Mouse (Mus musculus) hindbrain, embryonic 10.5 days (tissue): ENCODE measurements around the gene Tbc1d16. TPM values are rescaled to one million over a fixed set of nuclear protein-coding genes. Genes with fewer than 3 reads are reported as not detected.

Source experiments
- DNase-seq: peaks from one replicate; pipeline ENCODE4 v3.0.0-alpha.2; 2017; ENCODE audit warnings: low spot score
- H3K27ac ChIP-seq: fragments of 300-500 bp; sonication (generic); 2 replicates; pipeline ENCODE4 v1.5.1; 2016; ENCODE audit warnings: mild to moderate bottlenecking, moderate library complexity
- H3K27me3 ChIP-seq: fragments of 300-500 bp; sonication (generic); 2 replicates; pipeline ENCODE4 v1.6.1; 2016; ENCODE audit warnings: mild to moderate bottlenecking; ENCODE audit not compliant: poor library complexity, insufficient read depth, severe bottlenecking
- H3K36me3 ChIP-seq: fragments of 300-500 bp; sonication (generic); 2 replicates; pipeline ENCODE4 v1.6.1; 2016; ENCODE audit warnings: mild to moderate bottlenecking, moderate library complexity
- H3K4me1 ChIP-seq: fragments of 300-500 bp; sonication (generic); replicated peaks from 2 replicates; pipeline ENCODE4 v1.6.1; 2016; ENCODE audit warnings: mild to moderate bottlenecking
- H3K4me3 ChIP-seq: fragments of 300-500 bp; sonication (generic); 2 replicates; pipeline ENCODE4 v1.5.1; 2016; ENCODE audit warnings: mild to moderate bottlenecking, moderate library complexity
- H3K9me3 ChIP-seq: fragments of 300-500 bp; sonication (generic); 2 replicates; pipeline ENCODE4 v1.6.1; 2016; ENCODE audit warnings: mild to moderate bottlenecking, moderate library complexity
- WGBS: fragments of 180-500 bp; shearing (Covaris S2); methylation state at CpG from one replicate; pipeline ENCODE4 v1.1.7; 2016; 5-methylcytosine and 5-hydroxymethylcytosine counted together
- polyA plus RNA-seq: library from polyadenylated mRNA; unstranded; fragments of >200 nt; fragmentation: Nextera tagmentation; extraction: Ambion mirVana; gene quantifications from 2 replicates; pipeline ENCODE4 v1.2.1, GENCODE M21; 2016

Tbc1d16 gene
- polyA plus RNA-seq, 1 experiment from 2014 or later: 37.9 TPM

- peaks cover 45% of the 10 kb centered on the region for H3K36me3 ChIP-seq
- peak overlapping the region; percentile 25; the same call in 1 of the 2 replicates for H3K27ac ChIP-seq
- H3K9me3 ChIP-seq: no peaks in the 10 kb centered on the region
- WGBS: 77% methylated on average over 8 of the region's 8 CpGs
- no peaks in the 10 kb centered on the region for H3K27me3 ChIP-seq
- H3K4me1 ChIP-seq: peaks cover 55% of the 10 kb centered on the region
- no peak overlapping the region for H3K4me3 ChIP-seq
- DNase-seq: no peak
These were observed 50.0 kb downstream of the Tbc1d16 start for GRCm38 (mm10) chr11:119178317-119178716.

GRCm38 (mm10) chr11:119176389-119177179 lies 51.7 kb downstream of the Tbc1d16 start:
- Histone ChIP-seq H3K27ac (peak overlapping the region; percentile 75), H3K36me3 (peaks cover 52% of the 10 kb centered on the region), H3K4me3 (no peak overlapping the region), H3K4me1 (peaks cover 54% of the 10 kb centered on the region), H3K9me3 (no peaks in the 10 kb centered on the region), H3K27me3 (no peaks in the 10 kb centered on the region)
- WGBS: 74% methylated on average over 27 of the region's 27 CpGs
- DNase-seq: peak; percentile 28

- Histone ChIP-seq H3K36me3 (peaks cover 44% of the 10 kb centered on the region), H3K4me3 (no peak overlapping the region), H3K9me3 (no peaks in the 10 kb centered on the region), H3K4me1 (peaks cover 23% of the 10 kb centered on the region), H3K27me3 (no peaks in the 10 kb centered on the region), H3K27ac (no peak overlapping the region)
- DNase-seq: no peak
- WGBS: 91% methylated on average over 7 of the region's 7 CpGs
These were observed 56.7 kb downstream of the Tbc1d16 start for GRCm38 (mm10) chr11:119171588-119171987.

GRCm38 (mm10) chr11:119168851-119169250 lies 59.4 kb downstream of the Tbc1d16 start:
- Histone ChIP-seq H3K27ac (no peak overlapping the region), H3K36me3 (peaks cover 27% of the 10 kb centered on the region), H3K27me3 (no peaks in the 10 kb centered on the region), H3K4me1 (peaks cover 34% of the 10 kb centered on the region), H3K9me3 (no peaks in the 10 kb centered on the region), H3K4me3 (no peak overlapping the region)
- DNase-seq: no peak
- 89% methylated on average over 1 of the region's 1 CpGs for WGBS

- no peaks in the 10 kb centered on the region for H3K9me3 ChIP-seq
- H3K27me3 ChIP-seq: no peaks in the 10 kb centered on the region
- peaks cover 9% of the 10 kb centered on the region for H3K36me3 ChIP-seq
- 85% methylated on average over 10 of the region's 10 CpGs for WGBS
- H3K4me3 ChIP-seq: no peak overlapping the region
- H3K27ac ChIP-seq: no peak overlapping the region
- DNase-seq: no peak
- H3K4me1 ChIP-seq: peaks cover 28% of the 10 kb centered on the region
These were observed 62.3 kb downstream of the Tbc1d16 start for GRCm38 (mm10) chr11:119165995-119166394.

GRCm38 (mm10) chr11:119164375-119164774 lies 63.9 kb downstream of the Tbc1d16 start:
- Histone ChIP-seq H3K27me3 (peaks cover 5% of the 10 kb centered on the region; the same call in 1 of the 2 replicates), H3K4me3 (no peak overlapping the region), H3K27ac (no peak overlapping the region), H3K9me3 (no peaks in the 10 kb centered on the region), H3K4me1 (peaks cover 43% of the 10 kb centered on the region), H3K36me3 (no peaks in the 10 kb centered on the region)
- 90% methylated on average over 7 of the region's 7 CpGs for WGBS
- no peak for DNase-seq

GRCm38 (mm10) chr11:119163734-119163992 lies 64.6 kb downstream of the Tbc1d16 start:
- no peak for DNase-seq
- Histone ChIP-seq H3K4me3 (no peak overlapping the region), H3K27me3 (peaks cover 12% of the 10 kb centered on the region), H3K9me3 (no peaks in the 10 kb centered on the region), H3K27ac (no peak overlapping the region), H3K4me1 (peaks cover 50% of the 10 kb centered on the region), H3K36me3 (no peaks in the 10 kb centered on the region)
- 92% methylated on average over 7 of the region's 7 CpGs for WGBS

GRCm38 (mm10) chr11:119162959-119163733 lies 65.2 kb downstream of the Tbc1d16 start:
- H3K9me3 ChIP-seq: no peaks in the 10 kb centered on the region
- no peak overlapping the region for H3K4me3 ChIP-seq
- 76% methylated on average over 22 of the region's 22 CpGs for WGBS
- H3K4me1 ChIP-seq: peaks cover 55% of the 10 kb centered on the region
- H3K36me3 ChIP-seq: no peaks in the 10 kb centered on the region
- H3K27ac ChIP-seq: no peak overlapping the region
- DNase-seq: no peak
- H3K27me3 ChIP-seq: peaks cover 17% of the 10 kb centered on the region

GRCm38 (mm10) chr11:119161665-119162064 lies 66.6 kb downstream of the Tbc1d16 start:
- Histone ChIP-seq H3K27me3 (peaks cover 26% of the 10 kb centered on the region), H3K9me3 (no peaks in the 10 kb centered on the region), H3K36me3 (no peaks in the 10 kb centered on the region), H3K4me1 (peaks cover 70% of the 10 kb centered on the region), H3K4me3 (no peak overlapping the region), H3K27ac (no peak overlapping the region)
- WGBS: 80% methylated on average over 2 of the region's 2 CpGs
- no peak for DNase-seq

- H3K27ac ChIP-seq: no peak overlapping the region
- H3K27me3 ChIP-seq: peaks cover 42% of the 10 kb centered on the region
- no peaks in the 10 kb centered on the region for H3K9me3 ChIP-seq
- peaks cover 79% of the 10 kb centered on the region for H3K4me1 ChIP-seq
- H3K4me3 ChIP-seq: no peak overlapping the region
- peaks cover 10% of the 10 kb centered on the region for H3K36me3 ChIP-seq
- no peak for DNase-seq
- WGBS: 92% methylated on average over 5 of the region's 5 CpGs
These were observed 68.2 kb downstream of the Tbc1d16 start for GRCm38 (mm10) chr11:119160050-119160449.

GRCm38 (mm10) chr11:119159496-119159895 lies 68.8 kb downstream of the Tbc1d16 start:
- peaks cover 16% of the 10 kb centered on the region for H3K36me3 ChIP-seq
- H3K4me3 ChIP-seq: peak overlapping the region; percentile 22; the same call in 1 of the 2 replicates
- DNase-seq: peak; percentile 65
- peaks cover 45% of the 10 kb centered on the region for H3K27me3 ChIP-seq
- H3K27ac ChIP-seq: 0 out of 2 replicates have a peak overlapping the region, but pooled peaks have one; percentile 5
- H3K9me3 ChIP-seq: no peaks in the 10 kb centered on the region
- H3K4me1 ChIP-seq: peaks cover 76% of the 10 kb centered on the region
- WGBS: 39% methylated on average over 11 of the region's 11 CpGs

- Histone ChIP-seq H3K4me3 (peak overlapping the region; percentile 37), H3K4me1 (peaks cover 69% of the 10 kb centered on the region), H3K27me3 (peaks cover 45% of the 10 kb centered on the region), H3K27ac (peak overlapping the region; percentile 84), H3K9me3 (no peaks in the 10 kb centered on the region), H3K36me3 (peaks cover 35% of the 10 kb centered on the region)
- WGBS: 16% methylated on average over 20 of the region's 20 CpGs
- DNase-seq: peak; percentile 41
These were observed 70.7 kb downstream of the Tbc1d16 start for GRCm38 (mm10) chr11:119157377-119158189.
